Mouse (Mus musculus): ENCODE data around the gene Olfr1442. TPM values are rescaled to one million over a fixed set of nuclear protein-coding genes. Genes with fewer than 3 reads are reported as not detected.

Gene Olfr1442
- total RNA-seq, 2 experiments from 2014 or later = not detected

DNA sequence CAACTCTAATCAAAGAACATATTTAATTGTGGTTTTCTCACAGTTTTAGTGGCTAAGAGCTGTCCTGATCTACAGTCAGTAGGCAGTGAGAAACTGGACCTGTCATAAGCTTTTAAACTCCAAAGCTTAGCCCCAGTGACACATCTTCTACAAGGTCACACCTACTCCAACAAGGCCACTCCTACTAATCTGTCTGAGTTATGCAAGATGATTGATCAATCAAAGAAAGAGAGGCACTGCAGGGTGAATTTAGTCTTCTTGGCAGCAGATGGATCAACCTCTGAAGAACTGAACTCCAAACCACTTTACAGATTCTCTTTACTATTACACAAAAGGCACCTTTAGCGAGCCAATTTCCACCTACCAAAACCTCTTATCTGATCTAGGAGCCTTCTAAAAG lies 55.6 kb downstream of the Olfr1442 start:
- no peak for ATAC-seq (replicated peaks; ENCODE audit: low FRiP score, low TSS enrichment, poor library complexity, severe bottlenecking)

Other genes with a start within 250 kb of the Olfr1442 start
- not detected in 2 replicates for gene Pfpl, start 242.5 kb upstream of the Olfr1442 start, total RNA-seq (2014; fragmentation: Nextera tagmentation)
- not detected in 2 replicates for gene Pfpl, start 242.5 kb upstream of the Olfr1442 start, total RNA-seq (2017)
- 1.4 and 2.4 TPM in 2 replicates for gene Mpeg1, start 209.7 kb upstream of the Olfr1442 start, total RNA-seq (2014; fragmentation: Nextera tagmentation)
- gene Mpeg1, start 209.7 kb upstream of the Olfr1442 start, total RNA-seq (2017) = 2.6 and 5.4 TPM in 2 replicates
- 0.77 TPM in 1 of 2 replicates, not detected in the other for gene Dtx4, start 169.0 kb upstream of the Olfr1442 start, total RNA-seq (2014; fragmentation: Nextera tagmentation)
- 0.46 TPM in 1 of 2 replicates, not detected in the other for gene Dtx4, start 169.0 kb upstream of the Olfr1442 start, total RNA-seq (2017)
- 52.2 and 72.8 TPM in 2 replicates for gene Fam111a, start 124.7 kb upstream of the Olfr1442 start, total RNA-seq (2014; fragmentation: Nextera tagmentation)
- gene Fam111a, start 124.7 kb upstream of the Olfr1442 start, total RNA-seq (2017) = 118 and 128 TPM in 2 replicates
- not detected in 2 replicates for gene Gm4952, start 70.5 kb upstream of the Olfr1442 start, total RNA-seq (2014; fragmentation: Nextera tagmentation)
- gene Gm4952, start 70.5 kb upstream of the Olfr1442 start, total RNA-seq (2017) = not detected in 2 replicates
- gene Glyat, start 37.1 kb upstream of the Olfr1442 start, total RNA-seq (2014; fragmentation: Nextera tagmentation) = not detected in 2 replicates
- not detected in 2 replicates for gene Glyat, start 37.1 kb upstream of the Olfr1442 start, total RNA-seq (2017)
- not detected in 2 replicates for gene Olfr1443, start 7.7 kb downstream of the Olfr1442 start, total RNA-seq (2014; fragmentation: Nextera tagmentation)
- gene Olfr1443, start 7.7 kb downstream of the Olfr1442 start, total RNA-seq (2017) = not detected in 2 replicates
- gene Keg1, start 25.3 kb downstream of the Olfr1442 start, total RNA-seq (2014; fragmentation: Nextera tagmentation) = not detected in 2 replicates
- gene Keg1, start 25.3 kb downstream of the Olfr1442 start, total RNA-seq (2017) = not detected in 2 replicates
- 7.3 and 13.5 TPM in 2 replicates for gene Cntf, start 95.2 kb downstream of the Olfr1442 start, total RNA-seq (2014; fragmentation: Nextera tagmentation)
- gene Cntf, start 95.2 kb downstream of the Olfr1442 start, total RNA-seq (2017) = 1.3 and 2.1 TPM in 2 replicates
- gene Zfp91, start 125.7 kb downstream of the Olfr1442 start, total RNA-seq (2014; fragmentation: Nextera tagmentation) = 62.4 and 66.6 TPM in 2 replicates
- gene Zfp91, start 125.7 kb downstream of the Olfr1442 start, total RNA-seq (2017) = 105 and 123 TPM in 2 replicates
- gene Lpxn, start 125.8 kb downstream of the Olfr1442 start, total RNA-seq (2014; fragmentation: Nextera tagmentation) = 0.50 and 0.64 TPM in 2 replicates
- 0.80 and 3.6 TPM in 2 replicates for gene Lpxn, start 125.8 kb downstream of the Olfr1442 start, total RNA-seq (2017)
- gene Gm5244, start 176.2 kb downstream of the Olfr1442 start, total RNA-seq (2014; fragmentation: Nextera tagmentation) = not detected in 2 replicates
- gene Gm5244, start 176.2 kb downstream of the Olfr1442 start, total RNA-seq (2017) = not detected in 2 replicates
- gene Olfr1444, start 186.8 kb downstream of the Olfr1442 start, total RNA-seq (2014; fragmentation: Nextera tagmentation) = not detected in 2 replicates
- gene Olfr1444, start 186.8 kb downstream of the Olfr1442 start, total RNA-seq (2017) = not detected in 2 replicates
- not detected in 2 replicates for gene Olfr1445, start 213.4 kb downstream of the Olfr1442 start, total RNA-seq (2014; fragmentation: Nextera tagmentation)
- not detected in 2 replicates for gene Olfr1445, start 213.4 kb downstream of the Olfr1442 start, total RNA-seq (2017)
- gene Olfr1446, start 223.1 kb downstream of the Olfr1442 start, total RNA-seq (2014; fragmentation: Nextera tagmentation) = not detected in 2 replicates
- not detected in 2 replicates for gene Olfr1446, start 223.1 kb downstream of the Olfr1442 start, total RNA-seq (2017)
- not detected in 2 replicates for gene Olfr1447, start 233.3 kb downstream of the Olfr1442 start, total RNA-seq (2014; fragmentation: Nextera tagmentation)
- not detected in 2 replicates for gene Olfr1447, start 233.3 kb downstream of the Olfr1442 start, total RNA-seq (2017)